Mouse (Mus musculus) kidney, adult 18-20 months (tissue): Measurements from ENCODE around the gene 4930507D05Rik.
"Not testable (repeated sequence)": the region's sequence is repeated elsewhere in the genome, so short reads cannot be mapped to it uniquely, and the experiment has no call there.

ENCODE experiments used
- DNase-seq: peaks from one replicate; pipeline ENCODE4 v3.0.0; 2021

4930507D05Rik gene

DNA sequence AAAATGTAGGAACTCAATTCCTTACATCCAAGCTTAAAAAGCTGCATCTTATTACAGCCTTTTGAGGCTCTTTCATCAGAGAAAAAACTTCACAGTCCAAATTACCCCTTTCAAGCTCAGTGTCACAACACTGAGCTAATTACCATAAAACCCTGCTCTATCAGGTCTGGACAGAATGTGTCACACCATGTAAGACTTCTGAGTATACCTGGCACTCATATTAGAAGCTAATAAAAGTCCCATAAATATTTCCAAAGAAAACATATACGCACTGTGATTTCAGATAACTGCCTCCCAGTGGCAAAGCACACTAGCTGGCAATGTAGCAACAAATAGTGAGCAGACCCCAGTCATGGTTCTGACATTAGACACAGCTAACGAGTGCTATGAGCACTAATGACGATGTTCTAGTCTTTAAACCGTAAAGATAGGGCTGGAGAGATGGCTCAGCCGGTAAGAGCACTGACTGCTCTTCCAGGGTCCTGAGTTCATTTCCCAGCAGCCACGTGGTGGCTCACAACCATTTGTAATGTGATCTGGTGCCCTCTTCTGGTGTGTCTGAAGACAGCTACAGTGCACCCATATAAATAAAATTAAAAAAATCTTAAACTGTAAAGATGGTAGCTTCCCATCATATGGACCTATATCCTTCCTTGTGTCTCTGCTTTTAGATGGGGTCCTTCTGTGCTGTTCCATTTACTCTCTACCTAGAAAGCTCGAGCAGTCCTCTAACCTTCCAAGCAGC lies 32.0 kb downstream of the 4930507D05Rik start:
- no peak for DNase-seq

DNA sequence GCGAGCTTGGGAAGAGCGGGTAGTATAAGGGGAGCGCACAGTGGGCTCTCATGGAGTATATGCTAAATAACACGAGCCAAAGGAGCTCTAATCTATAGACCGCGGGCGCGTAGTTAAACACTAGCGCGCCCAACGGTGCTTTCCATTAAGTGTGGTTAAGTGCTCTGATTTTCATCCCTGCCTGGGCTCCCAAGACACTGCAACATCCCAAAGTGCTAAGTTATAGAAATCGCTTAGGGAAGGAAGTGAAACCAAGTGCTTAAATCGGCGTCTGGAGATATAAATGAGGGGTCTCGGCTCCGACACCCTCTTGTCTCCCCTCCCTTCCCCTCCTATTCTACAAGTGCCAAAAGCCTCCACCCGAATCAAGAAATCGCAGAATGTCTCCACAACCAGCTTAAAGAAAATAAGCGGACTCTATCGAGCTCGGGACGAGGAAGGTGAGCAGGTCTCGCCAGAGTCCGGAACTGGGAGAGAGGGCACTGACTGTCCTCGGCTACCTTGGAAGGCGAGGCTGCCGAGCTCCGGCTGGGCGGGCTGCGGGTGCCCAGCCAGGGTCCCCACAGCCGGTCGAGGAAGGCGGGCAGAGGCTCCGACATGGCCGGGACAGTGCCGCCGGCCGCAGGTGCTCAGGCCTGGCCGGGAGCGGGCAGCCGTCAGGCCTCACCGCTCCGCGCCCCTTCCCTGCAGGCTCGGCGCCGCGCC lies 36.7 kb downstream of the 4930507D05Rik start:
- no peak for DNase-seq

- DNase-seq = peak; percentile 99
These were observed 37.5 kb downstream of the 4930507D05Rik start, which contains the start of gene Vps26a for GRCm38 (mm10) chr10:62486618-62487415. Gene Vps26a, minus strand, starts transcription at chr10:62486805.

DNA sequence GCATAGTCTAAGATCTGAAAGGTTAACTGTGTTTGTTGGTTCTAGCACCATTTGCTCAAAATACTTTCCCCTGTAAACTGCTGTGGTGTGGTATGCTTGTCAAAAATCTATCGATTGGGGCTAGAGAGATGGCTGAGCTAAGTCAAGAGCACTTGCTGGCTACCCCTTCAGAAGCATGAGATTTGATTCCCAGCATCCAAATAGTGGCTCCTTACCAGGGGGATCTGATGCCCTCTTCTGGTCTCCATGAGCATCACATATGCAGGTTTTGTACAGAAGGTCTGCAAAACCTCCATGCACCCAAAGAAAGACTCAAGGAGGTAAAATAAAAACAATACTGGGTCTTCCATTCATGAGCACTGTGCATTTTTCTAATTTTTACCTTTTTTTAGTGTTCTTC lies 39.0 kb downstream of the 4930507D05Rik start:
- DNase-seq = peak; percentile 49

DNA sequence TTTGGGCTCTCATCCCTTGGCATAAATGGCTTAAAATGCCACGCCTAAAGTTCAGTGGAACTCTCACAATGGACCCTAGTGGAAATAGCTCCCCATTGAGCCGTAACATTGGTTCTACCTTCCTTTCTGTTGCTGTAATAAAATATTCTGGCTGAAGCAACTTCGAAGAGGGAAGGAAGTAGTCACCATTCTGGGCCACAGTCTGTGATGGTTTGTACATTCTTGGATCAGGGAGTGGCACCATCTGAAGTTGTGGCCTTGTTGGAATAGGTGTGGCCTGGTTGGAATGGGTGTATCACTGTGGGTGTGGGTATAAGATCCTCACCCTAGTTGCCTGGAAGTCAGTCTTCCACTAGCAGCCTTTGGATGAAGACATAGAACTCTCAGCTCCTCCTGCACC lies 42.4 kb downstream of the 4930507D05Rik start:
- DNase-seq = not testable (repeated sequence)

- peak; percentile 68 for DNase-seq
These were observed 51.0 kb downstream of the 4930507D05Rik start for GRCm38 (mm10) chr10:62500088-62500915.
